Mouse (Mus musculus): Measurements from ENCODE around the gene Tuba8.

Gene Tuba8

DNA sequence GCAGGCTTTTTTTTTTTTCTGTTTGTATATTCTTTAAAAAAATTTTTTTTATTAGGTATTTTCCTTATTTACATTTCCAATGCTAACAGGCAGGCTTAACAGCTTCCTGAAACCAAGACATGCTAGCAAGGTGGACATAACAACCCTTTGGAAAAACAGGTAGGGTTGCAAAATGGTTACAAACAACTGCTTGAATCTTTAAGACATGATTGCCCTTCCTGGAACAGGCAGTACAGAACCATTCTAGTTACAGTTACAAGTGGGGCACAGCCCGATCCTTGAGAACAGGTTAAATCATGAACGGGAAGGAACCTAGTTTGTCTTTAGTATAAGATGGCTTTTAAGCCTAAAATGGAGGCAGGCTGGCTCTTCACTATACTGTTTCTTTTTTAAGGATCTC is 25.9 kb downstream of the Tuba8 start:
- peak; percentile 14 for DNase-seq

DNA sequence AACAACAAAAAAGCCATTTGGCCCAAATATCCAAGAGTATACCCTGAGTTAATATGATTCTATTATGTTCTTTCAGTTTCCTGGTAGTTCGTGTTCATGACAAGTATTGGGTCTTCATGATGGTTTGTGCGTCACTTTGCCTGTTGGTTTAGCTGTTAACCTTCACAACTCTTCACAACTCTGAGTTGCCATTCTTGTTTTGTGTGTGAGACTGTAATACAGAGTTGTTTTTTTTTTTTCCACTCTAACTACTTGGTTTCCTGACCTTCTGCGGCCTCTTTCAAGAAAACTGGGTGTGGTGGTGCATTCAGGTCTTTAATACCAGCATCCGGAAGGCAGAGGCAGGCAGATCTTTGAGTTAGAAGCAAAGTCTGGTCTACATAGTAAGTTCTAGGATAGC is 27.7 kb downstream of the Tuba8 start:
- DNase-seq: no peak

DNA sequence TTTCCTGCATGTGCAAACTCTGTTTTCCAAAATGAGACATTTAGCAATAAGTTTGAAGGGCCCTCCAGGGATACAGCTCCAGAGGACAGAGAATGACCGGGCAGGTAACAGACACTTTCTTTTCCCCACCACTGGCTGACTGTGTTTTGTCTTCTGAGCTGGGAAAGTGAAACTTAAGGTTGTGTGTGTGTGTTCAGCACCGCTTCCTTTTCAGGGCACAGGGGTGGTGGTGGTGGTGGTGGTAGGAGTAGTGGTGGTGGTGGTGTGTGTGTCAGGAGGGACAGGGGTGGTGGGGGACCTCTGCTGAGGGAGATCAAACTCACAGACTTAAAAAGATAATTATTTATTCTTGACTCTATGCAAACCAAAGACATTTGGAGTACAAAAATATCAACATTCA is 31.3 kb downstream of the Tuba8 start:
- no peak for DNase-seq

- DNase-seq: no peak
Observed at GRCm38 (mm10) chr6:121243161-121243560, 32.7 kb downstream of the Tuba8 start.

DNA sequence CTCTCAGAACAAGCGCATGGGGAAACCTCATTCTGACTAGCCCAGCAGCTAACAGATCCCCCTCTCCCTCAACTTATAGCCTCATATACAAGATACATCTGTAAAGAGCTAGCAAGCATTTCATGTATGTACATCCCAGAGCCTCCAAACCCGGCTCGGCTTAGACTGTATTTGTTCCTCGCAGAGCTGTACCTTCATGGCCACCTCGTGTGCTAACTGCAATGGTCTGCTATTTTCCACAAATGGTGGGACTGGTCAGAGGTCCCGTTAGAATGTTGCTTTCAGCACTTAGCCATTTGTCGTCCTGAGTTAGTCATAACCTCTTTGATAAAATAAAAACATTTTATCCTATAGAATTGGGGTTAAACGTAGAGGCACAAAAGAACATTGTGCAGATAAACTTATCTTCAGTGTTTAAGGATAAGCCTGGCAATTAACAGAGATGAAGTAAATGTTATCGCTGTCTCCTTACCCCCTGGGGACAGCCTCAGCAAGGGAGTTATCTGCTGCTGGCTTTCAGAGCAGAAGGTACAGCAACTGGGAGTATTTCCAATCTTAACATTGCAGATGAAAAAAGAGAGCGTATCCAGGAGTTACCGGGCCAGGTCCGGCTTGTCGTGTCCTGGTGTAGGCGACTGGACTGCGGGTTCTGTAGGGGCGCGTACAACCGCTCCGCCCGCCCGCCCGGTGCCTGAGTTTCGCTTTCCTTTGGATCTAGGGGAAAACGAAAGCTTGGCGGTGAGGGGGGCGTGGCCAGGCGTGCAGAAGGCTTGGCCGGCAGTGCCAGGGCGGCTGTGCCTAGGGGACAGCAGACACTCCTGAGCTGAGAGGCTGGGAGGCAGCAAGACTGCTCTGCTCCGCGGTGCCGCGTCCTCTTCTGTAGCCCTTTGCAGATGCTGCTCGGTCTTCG is 34.9 kb downstream of the Tuba8 start, which contains the start of gene Usp18:
Usp18 (plus strand) TSS at position 780 of the 910 bp plus-strand sequence.
- DNase-seq: peak; percentile 97

DNA sequence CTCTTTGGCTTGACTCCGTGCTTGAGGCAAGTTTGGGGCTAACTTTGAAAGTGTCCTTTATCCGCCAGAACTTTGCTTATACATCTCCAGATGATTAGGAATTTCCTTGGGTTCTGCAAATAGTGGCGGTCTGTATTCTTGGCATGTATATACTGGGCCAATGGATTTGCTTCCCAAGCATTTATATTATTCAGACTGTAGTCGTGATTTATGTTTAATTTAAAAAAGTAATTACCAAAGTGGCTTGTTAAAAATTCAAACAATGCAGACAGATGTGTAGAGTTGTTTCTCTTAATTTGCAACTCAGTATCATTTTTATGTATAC is 35.5 kb downstream of the Tuba8 start:
- DNase-seq: no peak

GRCm38 (mm10) chr6:121250406-121250805 is 39.9 kb downstream of the Tuba8 start:
- no peak for DNase-seq

DNA sequence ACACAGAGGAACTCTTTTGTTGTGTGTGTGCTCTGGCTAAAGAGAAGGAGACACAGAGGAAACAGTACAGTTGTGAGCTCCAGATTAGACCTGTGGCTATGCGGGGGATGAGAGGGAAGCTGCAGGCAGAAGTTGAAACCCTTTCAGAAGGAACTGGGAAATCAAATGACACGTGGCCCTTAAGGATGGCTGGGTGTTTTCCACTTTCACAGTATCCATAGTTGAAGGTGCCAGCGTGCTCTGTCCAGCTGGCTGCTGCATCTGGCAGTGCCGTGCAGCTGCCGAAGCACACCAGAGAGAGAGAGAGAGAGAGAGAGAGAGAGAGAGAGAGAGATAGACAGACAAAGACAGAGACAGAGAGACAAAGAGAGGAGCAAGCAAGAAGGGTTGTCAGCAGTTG is 40.8 kb downstream of the Tuba8 start:
- DNase-seq: no peak

- peak; percentile 90 for DNase-seq
Observed at GRCm38 (mm10) chr6:121260548-121260947, 50.1 kb downstream of the Tuba8 start.

GRCm38 (mm10) chr6:121261233-121261632 is 50.7 kb downstream of the Tuba8 start:
- no peak for DNase-seq

- no peak for DNase-seq
Observed at GRCm38 (mm10) chr6:121262004-121262403, 51.5 kb downstream of the Tuba8 start.

GRCm38 (mm10) chr6:121262496-121262895 is 52.0 kb downstream of the Tuba8 start:
- DNase-seq: no peak

- no peak for DNase-seq
Observed at GRCm38 (mm10) chr6:121270156-121270555, 59.7 kb downstream of the Tuba8 start.

- DNase-seq: no peak
Observed at GRCm38 (mm10) chr6:121271707-121272074, 61.2 kb downstream of the Tuba8 start.

DNA sequence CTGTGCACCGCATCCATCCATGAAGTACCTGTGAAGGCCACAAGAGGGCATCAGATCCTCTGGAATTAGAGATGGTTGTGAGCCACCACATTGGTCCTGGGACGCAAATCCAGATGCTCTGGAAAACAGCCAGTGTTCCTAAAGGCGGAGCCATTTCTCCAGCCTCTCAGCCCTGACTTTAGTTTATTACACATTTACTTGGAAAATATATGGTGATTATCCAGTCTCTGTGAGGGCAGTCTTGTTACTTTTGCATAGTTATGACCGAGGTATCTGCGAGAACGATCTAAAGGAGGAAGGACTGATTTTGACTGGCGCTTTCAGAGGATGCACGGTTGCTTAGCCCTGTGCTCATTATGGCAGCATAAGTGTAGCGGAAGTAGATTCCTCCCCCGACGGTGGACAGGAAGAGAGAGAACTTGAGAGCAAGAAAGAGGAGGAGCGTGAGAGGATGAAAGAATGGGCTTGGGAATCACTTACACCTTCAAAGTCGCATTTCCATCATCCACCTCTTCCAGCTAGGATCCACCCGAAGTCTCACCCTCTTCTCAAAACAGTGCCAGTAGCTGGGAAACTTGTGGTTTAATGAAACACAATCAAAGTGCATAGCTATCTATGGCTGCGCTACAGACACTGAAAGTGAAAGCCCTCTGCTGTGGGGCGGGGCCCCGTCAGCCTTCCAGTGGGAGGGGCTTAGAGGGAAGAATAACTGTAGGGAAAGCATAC is 61.7 kb downstream of the Tuba8 start:
- peak; percentile 92 for DNase-seq

DNA sequence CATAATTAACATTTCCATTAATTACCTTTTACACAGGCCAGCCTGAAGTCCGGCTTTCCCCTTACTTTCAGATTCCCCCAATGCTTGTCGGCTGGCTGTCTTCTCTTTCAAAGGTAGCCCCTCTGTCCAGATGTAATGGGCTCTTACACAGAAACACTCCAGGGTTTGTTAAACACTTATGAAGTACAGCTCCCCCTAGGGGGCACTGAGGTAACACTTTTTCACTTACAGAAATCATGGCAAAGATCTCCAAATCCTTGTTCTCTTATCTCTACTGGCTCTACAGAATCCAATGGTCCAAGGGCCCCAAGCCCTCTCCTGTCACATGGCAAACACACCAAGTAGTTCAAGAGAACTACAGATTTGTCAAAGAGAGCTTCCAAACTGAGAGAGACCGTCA is 63.9 kb downstream of the Tuba8 start:
- DNase-seq: peak; percentile 74
